ENCODE assay signal across 7 mouse cellular contexts in the genomic region with DNA sequence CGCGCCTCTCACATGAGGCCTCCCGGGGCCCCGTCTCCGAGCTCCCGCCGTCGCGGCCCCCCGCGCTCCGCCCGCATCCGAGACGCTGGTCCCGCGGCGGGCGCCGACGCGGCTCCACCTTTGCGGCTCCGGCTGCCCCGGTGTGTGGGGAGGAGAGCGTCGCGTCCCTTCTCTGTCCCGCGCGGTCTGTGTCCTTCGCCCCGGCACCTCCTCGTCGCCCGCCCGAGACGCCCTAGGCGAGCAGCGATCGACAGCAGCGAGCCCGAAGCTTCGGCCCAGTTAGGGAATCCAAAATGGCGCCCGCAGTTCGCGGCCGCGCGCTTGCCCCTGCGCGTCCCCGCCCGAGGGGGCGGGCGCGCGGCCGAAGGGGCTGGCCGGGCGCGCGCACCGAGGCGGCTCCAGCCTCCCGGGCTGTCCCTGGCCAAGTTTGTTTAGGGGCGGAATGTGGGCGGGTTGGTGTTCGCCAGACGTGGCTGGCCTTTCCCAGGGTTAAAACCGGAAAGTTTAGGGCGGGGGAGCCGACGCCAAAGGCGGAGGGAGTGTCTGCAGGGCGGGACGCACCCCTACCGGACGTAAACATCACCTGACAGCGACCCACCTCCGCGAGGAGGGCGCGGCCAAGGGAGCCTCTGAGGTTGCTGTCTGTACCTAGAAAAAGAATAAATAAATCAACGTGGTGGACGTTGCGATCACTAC. TPM values are rescaled to one million over a fixed set of nuclear protein-coding genes. Genes with fewer than 3 reads are reported as not detected.
DNase-seq lines count a peak whose midpoint lies in the region; ATAC-seq and TF ChIP-seq lines count a peak whose summit lies in the region.

A gene (minus strand): TSS at position 329 of the 696 bp plus-strand sequence.

- H3K9me3 ChIP-seq in embryonic facial prominence, embryonic 10.5 days, result no peaks in the 10 kb centered on the region
- H3K9me3 ChIP-seq in intestine, postnatal 0 days (ENCODE audit: control insufficient read depth), result no peaks in the 10 kb centered on the region
- no peaks in the 10 kb centered on the region for H3K9me3 ChIP-seq in midbrain, embryonic 12.5 days

- peak within 1 kb of the TSS; percentile 85 for H3K4me3 ChIP-seq in embryonic facial prominence, embryonic 10.5 days
- H3K4me3 ChIP-seq in intestine, postnatal 0 days (ENCODE audit: low read depth, low read length), result peak within 1 kb of the TSS; percentile 74
- H3K4me3 ChIP-seq in midbrain, embryonic 12.5 days, result peak within 1 kb of the TSS; percentile 92
- peak within 1 kb of the TSS; percentile 97 for H3K4me3 ChIP-seq in small intestine, adult 2 months (ENCODE audit: low read depth, low read length)

- WGBS in embryonic facial prominence, embryonic 10.5 days, result under 1% methylated on average over 88 of the region's 88 CpGs
- under 1% methylated on average over 88 of the region's 88 CpGs for WGBS in intestine, postnatal 0 days
- WGBS in midbrain, embryonic 12.5 days, result under 1% methylated on average over 82 of the region's 88 CpGs
- under 1% methylated on average over 88 of the region's 88 CpGs for WGBS in small intestine, adult 2 months

- DNase-seq in adrenal gland, postnatal 10 days, result peak; percentile 95
- peak; percentile 92 for DNase-seq in embryonic facial prominence, embryonic 10.5 days (ENCODE audit: low spot score)
- DNase-seq in gonadal fat pad, adult 2 months (ENCODE audit: low read depth), result peak; percentile 79
- DNase-seq in left cerebral cortex, postnatal 4 days, result peak; percentile 81

- peaks cover 23% of the 10 kb centered on the region for H3K36me3 ChIP-seq in embryonic facial prominence, embryonic 10.5 days (replicated peaks)
- H3K36me3 ChIP-seq in intestine, postnatal 0 days (ENCODE audit: control insufficient read depth, insufficient read depth), result peaks cover 4% of the 10 kb centered on the region; the same call in 1 of the 2 replicates
- H3K36me3 ChIP-seq in midbrain, embryonic 12.5 days, result peaks cover 5% of the 10 kb centered on the region; the same call in 1 of the 2 replicates
- peaks cover 7% of the 10 kb centered on the region for H3K36me3 ChIP-seq in small intestine, adult 2 months (ENCODE audit: control insufficient read depth, insufficient read depth, low read length)

- peak within 1 kb of the TSS; percentile 97 for H3K9ac ChIP-seq in intestine, postnatal 0 days (ENCODE audit: low read depth, low read length)
- peak within 1 kb of the TSS; percentile 98 for H3K9ac ChIP-seq in midbrain, embryonic 12.5 days (replicated peaks)

- H3K27me3 ChIP-seq in embryonic facial prominence, embryonic 10.5 days (replicated peaks; ENCODE audit: low read depth, poor library complexity, severe bottlenecking), result no peaks in the 10 kb centered on the region
- no peaks in the 10 kb centered on the region for H3K27me3 ChIP-seq in intestine, postnatal 0 days (replicated peaks; ENCODE audit: control insufficient read depth, insufficient read depth, low read length)
- H3K27me3 ChIP-seq in midbrain, embryonic 12.5 days, result no peaks in the 10 kb centered on the region
- H3K27me3 ChIP-seq in small intestine, adult 2 months (ENCODE audit: control insufficient read depth, insufficient read depth, low read length), result no peaks in the 10 kb centered on the region

- H3K27ac ChIP-seq in embryonic facial prominence, embryonic 10.5 days (replicated peaks), result peak within 1 kb of the TSS; percentile 99
- H3K27ac ChIP-seq in intestine, postnatal 0 days (ENCODE audit: low read depth, low read length), result peak within 1 kb of the TSS; percentile 100
- peak within 1 kb of the TSS; percentile 99 for H3K27ac ChIP-seq in midbrain, embryonic 12.5 days (replicated peaks)
- peak within 1 kb of the TSS; percentile 98 for H3K27ac ChIP-seq in small intestine, adult 2 months (ENCODE audit: insufficient read depth, low read depth, low read length)

- peak; percentile 12 for TF ChIP-seq CTCF in intestine, postnatal 0 days (IDR thresholded peaks at IDR 0.05; ENCODE audit: low read depth)
- TF ChIP-seq CTCF in small intestine, adult 2 months (IDR thresholded peaks at IDR 0.05; ENCODE audit: extremely low read depth, insufficient read length, insufficient replicate concordance, low read depth, low read length), result no peak

- TF ChIP-seq POLR2A in small intestine, adult 2 months (IDR thresholded peaks at IDR 0.05; ENCODE audit: low read depth, low read length), result peak; percentile 38; the same call in 1 of the 2 replicates

- peak; percentile 92 for ATAC-seq in intestine, postnatal 0 days
- ATAC-seq in midbrain, embryonic 12.5 days (ENCODE audit: low FRiP score, low read depth), result peak; percentile 90

- peaks cover 16% of the 10 kb centered on the region for H3K4me1 ChIP-seq in embryonic facial prominence, embryonic 10.5 days
- H3K4me1 ChIP-seq in intestine, postnatal 0 days (replicated peaks; ENCODE audit: control insufficient read depth, insufficient read depth, low read length), result 0 out of 2 replicates have a peak, but pooled peaks cover 8% of the 10 kb centered on the region
- peaks cover 18% of the 10 kb centered on the region for H3K4me1 ChIP-seq in midbrain, embryonic 12.5 days
- H3K4me1 ChIP-seq in small intestine, adult 2 months (ENCODE audit: control insufficient read depth, insufficient read depth, insufficient read length, low read length), result peaks cover 20% of the 10 kb centered on the region

- intact Hi-C loops in left cerebral cortex, postnatal 4 days (cut with DNase I), result no loop called here

- peak within 1 kb of the TSS; percentile 69 for H3K4me2 ChIP-seq in intestine, postnatal 0 days (replicated peaks; ENCODE audit: low read depth)
- H3K4me2 ChIP-seq in midbrain, embryonic 12.5 days (replicated peaks), result peak within 1 kb of the TSS; percentile 65

RNA-seq across cellular contexts. Expression of the gene that starts here (rescaled TPM):
- total RNA-seq in adrenal gland, postnatal 10 days (2021), result 10 to 100 TPM; 66.4 to 75.9 TPM
- 13.9 and 15.0 TPM in 2 replicates for polyA plus RNA-seq in embryonic facial prominence, embryonic 10.5 days (2016; fragmentation: Nextera tagmentation; extraction: Ambion mirVana)
- polyA plus RNA-seq in gonadal fat pad, adult 2 months (2012; rRNA removed), result 97.4 and 98.7 TPM in 2 replicates
- polyA plus RNA-seq in intestine, postnatal 0 days (2015; fragmentation: Nextera tagmentation; extraction: Ambion mirVana), result 21.7 and 22.1 TPM in 2 replicates
- total RNA-seq in left cerebral cortex, postnatal 4 days (2021), result 10 to 100 TPM; 67.2 to 71.3 TPM
- 26.3 and 27.2 TPM in 2 replicates for polyA plus RNA-seq in midbrain, embryonic 12.5 days (2016; fragmentation: Nextera tagmentation; extraction: Ambion mirVana)
- polyA plus RNA-seq in small intestine, adult 2 months (2012; rRNA removed), result 28.2 and 79.8 TPM in 2 replicates

Comparison
In these comparisons a context has a peak if more than half of its experiments do, and no peak if none do; other contexts are left out.
1. Peak in every context shown above with its lines: DNase-seq, ATAC-seq, H3K4me3 ChIP-seq and H3K27ac ChIP-seq.